ENCODE assay signal across 7 mouse cellular contexts in genomic region chr13:64153751-64154267, GRCm38 (mm10). TPM values are rescaled to one million over a fixed set of nuclear protein-coding genes. Genes with fewer than 3 reads are reported as not detected.
DNase-seq lines count a peak whose midpoint lies in the region; ATAC-seq lines count a peak whose summit lies in the region.

No protein-coding gene starts in this region.

- peaks cover 14% of the 10 kb centered on the region for H3K4me1 ChIP-seq in intestine, embryonic 16.5 days (ENCODE audit: control insufficient read depth, insufficient read depth, low read length)
- H3K4me1 ChIP-seq in neural tube, embryonic 13.5 days (replicated peaks) = peaks cover 13% of the 10 kb centered on the region

- intact Hi-C loops in gastrocnemius, postnatal 14 days (cut with DNase I; ENCODE audit: low total_unique reads) = no loop called here

- 1% methylated on average over 18 of the region's 18 CpGs for WGBS in intestine, embryonic 16.5 days
- 1% methylated on average over 18 of the region's 18 CpGs for WGBS in neural tube, embryonic 13.5 days

- H3K4me3 ChIP-seq in intestine, embryonic 16.5 days (ENCODE audit: low read length) = peak overlapping the region; percentile 92
- H3K4me3 ChIP-seq in neural tube, embryonic 13.5 days = peak overlapping the region; percentile 81

- DNase-seq in R1 (ENCODE audit: low read depth, low spot score) = peak; percentile 79
- DNase-seq in cerebellum, adult 8-10 months = peak; percentile 31
- peak; percentile 46 for DNase-seq in gastrocnemius, postnatal 14 days
- DNase-seq in lung, adult 18-20 months = peak; percentile 72 to 83
- DNase-seq in thymus, postnatal 36 days = peak; percentile 40 to 53

- no peaks in the 10 kb centered on the region for H3K9me3 ChIP-seq in intestine, embryonic 16.5 days (ENCODE audit: control insufficient read depth, low read length)
- no peaks in the 10 kb centered on the region for H3K9me3 ChIP-seq in neural tube, embryonic 13.5 days

- H3K4me2 ChIP-seq in intestine, embryonic 16.5 days (ENCODE audit: low read depth, low read length) = peak overlapping the region; percentile 81
- peak overlapping the region; percentile 93 for H3K4me2 ChIP-seq in neural tube, embryonic 13.5 days

- peak overlapping the region; percentile 41; the same call in 1 of the 2 replicates for H3K27ac ChIP-seq in intestine, embryonic 16.5 days (ENCODE audit: low read length)
- H3K27ac ChIP-seq in neural tube, embryonic 13.5 days (replicated peaks) = no peak overlapping the region

- no peaks in the 10 kb centered on the region for H3K36me3 ChIP-seq in intestine, embryonic 16.5 days (ENCODE audit: control insufficient read depth, insufficient read depth, low read length)
- H3K36me3 ChIP-seq in neural tube, embryonic 13.5 days = no peaks in the 10 kb centered on the region

- no peaks in the 10 kb centered on the region for H3K27me3 ChIP-seq in intestine, embryonic 16.5 days (replicated peaks; ENCODE audit: control insufficient read depth, insufficient read depth, low read length)
- no peaks in the 10 kb centered on the region; the same call in 1 of the 2 replicates for H3K27me3 ChIP-seq in neural tube, embryonic 13.5 days

- peak; percentile 49 for ATAC-seq in intestine, embryonic 16.5 days
- peak; percentile 36 for ATAC-seq in neural tube, embryonic 13.5 days (ENCODE audit: low read depth)

- peak overlapping the region; percentile 60 for H3K9ac ChIP-seq in intestine, embryonic 16.5 days (ENCODE audit: low read depth, low read length)
- H3K9ac ChIP-seq in neural tube, embryonic 13.5 days = peak overlapping the region; percentile 52; the same call in 1 of the 2 replicates

RNA-seq across cellular contexts. Expression of gene Zfp367, which starts 0.8 kb away (rescaled TPM):
- 10 to 100 TPM; 10.9 to 12.9 TPM for total RNA-seq in gastrocnemius, postnatal 14 days (2021)
- 12.8 and 13.4 TPM in 2 replicates for polyA plus RNA-seq in intestine, embryonic 16.5 days (2015; fragmentation: Nextera tagmentation; extraction: Ambion mirVana)
- 4.6 and 6.0 TPM in 2 replicates for polyA plus RNA-seq in neural tube, embryonic 13.5 days (2015; fragmentation: Nextera tagmentation; extraction: Ambion mirVana)

RNA-seq across cellular contexts. Expression of gene Habp4, which starts 7.8 kb away (rescaled TPM):
- 10 to 100 TPM; 19.6 to 24.4 TPM for total RNA-seq in gastrocnemius, postnatal 14 days (2021)
- 11.9 TPM in 2 replicates for polyA plus RNA-seq in intestine, embryonic 16.5 days (2015; fragmentation: Nextera tagmentation; extraction: Ambion mirVana)
- 35.0 and 37.3 TPM in 2 replicates for polyA plus RNA-seq in neural tube, embryonic 13.5 days (2015; fragmentation: Nextera tagmentation; extraction: Ambion mirVana)

RNA-seq across cellular contexts. Expression of gene Slc35d2, which starts 24.6 kb away (rescaled TPM):
- total RNA-seq in gastrocnemius, postnatal 14 days (2021) = 1 to 10 TPM; 1.5 to 1.6 TPM
- polyA plus RNA-seq in intestine, embryonic 16.5 days (2015; fragmentation: Nextera tagmentation; extraction: Ambion mirVana) = 5.5 and 6.8 TPM in 2 replicates
- polyA plus RNA-seq in neural tube, embryonic 13.5 days (2015; fragmentation: Nextera tagmentation; extraction: Ambion mirVana) = 2.5 and 2.6 TPM in 2 replicates
